Mouse (Mus musculus): ENCODE measurements around the gene Hs2st1. TPM values are rescaled to one million over a fixed set of nuclear protein-coding genes. Genes with fewer than 3 reads are reported as not detected.

The Hs2st1 gene
- polyA plus RNA-seq, 2 experiments = 1.7 to 2.5 TPM

GRCm38 (mm10) chr3:144581842-144582241 is 11.9 kb upstream of the Hs2st1 start:
- Histone ChIP-seq H3K4me3 (ENCODE audit: insufficient read depth in 1 of 2, low read depth in 2 of 2, low read length in 2 of 2) (no peak overlapping the region), H3K27ac (no peak overlapping the region), H3K36me3 (replicated peaks; ENCODE audit: control insufficient read depth, insufficient read depth, low read depth) (peaks cover 16% of the 10 kb centered on the region), H3K4me1 (replicated peaks; ENCODE audit: control insufficient read depth in 2 of 2, insufficient read depth in 2 of 2, low read length in 1 of 2) (peaks cover 8 to 26% of the 10 kb centered on the region in 2 experiments; a peak in 3 of 4 replicates), H3K9ac (replicated peaks) (no peak overlapping the region), H3K27me3 (ENCODE audit: control insufficient read depth, insufficient read depth, low read length) (no peaks in the 10 kb centered on the region), H3K4me2 (ENCODE audit: low read depth) (no peak overlapping the region), H3K9me3 (ENCODE audit: control insufficient read depth, low read length) (no peaks in the 10 kb centered on the region)
- DNase-seq (ENCODE audit: low read depth in 3 of 3, low spot score in 3 of 3) (no peak), ATAC-seq (ENCODE audit: insufficient read depth) (no peak)
- 32% methylated on average over 3 of the region's 3 CpGs for WGBS (ENCODE audit: insufficient replicate concordance)
- TF ChIP-seq EP300 (IDR thresholded peaks at IDR 0.05; ENCODE audit: low read depth) (no peak), CTCF (IDR thresholded peaks at IDR 0.05; ENCODE audit: low read depth) (no peak)

- no peak for TF ChIP-seq EP300 (IDR thresholded peaks at IDR 0.05; ENCODE audit: low read depth)
- no peak for TF ChIP-seq CTCF (IDR thresholded peaks at IDR 0.05; ENCODE audit: low read depth)
- peaks cover 8 to 22% of the 10 kb centered on the region in 2 experiments; a peak in 3 of 4 replicates for H3K4me1 ChIP-seq (replicated peaks; ENCODE audit: control insufficient read depth in 2 of 2, insufficient read depth in 2 of 2, low read length in 1 of 2)
- no peak overlapping the region for H3K4me3 ChIP-seq (ENCODE audit: insufficient read depth in 1 of 2, low read depth in 2 of 2, low read length in 2 of 2)
- DNase-seq (ENCODE audit: low read depth in 3 of 3, low spot score in 3 of 3) = no peak
- H3K9me3 ChIP-seq (ENCODE audit: control insufficient read depth, low read length) = no peaks in the 10 kb centered on the region
- 69% methylated on average over 7 of the region's 7 CpGs for WGBS (ENCODE audit: insufficient replicate concordance)
- no peak overlapping the region for H3K27ac ChIP-seq
- H3K36me3 ChIP-seq (replicated peaks; ENCODE audit: control insufficient read depth, insufficient read depth, low read depth) = peaks cover 16% of the 10 kb centered on the region
- H3K4me2 ChIP-seq (ENCODE audit: low read depth) = no peak overlapping the region
- H3K27me3 ChIP-seq (ENCODE audit: control insufficient read depth, insufficient read depth, low read length) = no peaks in the 10 kb centered on the region
- H3K9ac ChIP-seq (replicated peaks) = no peak overlapping the region
- ATAC-seq (ENCODE audit: insufficient read depth) = no peak
Observed at GRCm38 (mm10) chr3:144580281-144580680, 10.3 kb upstream of the Hs2st1 start.

GRCm38 (mm10) chr3:144579796-144580195 is 9.8 kb upstream of the Hs2st1 start:
- WGBS (ENCODE audit: insufficient replicate concordance) = 67% methylated on average over 5 of the region's 5 CpGs
- Histone ChIP-seq H3K9me3 (ENCODE audit: control insufficient read depth, low read length) (no peaks in the 10 kb centered on the region), H3K4me1 (replicated peaks; ENCODE audit: control insufficient read depth in 2 of 2, insufficient read depth in 2 of 2, low read length in 1 of 2) (peaks cover 8 to 22% of the 10 kb centered on the region in 2 experiments; a peak in 3 of 4 replicates), H3K27ac (no peak overlapping the region), H3K9ac (replicated peaks) (no peak overlapping the region), H3K27me3 (ENCODE audit: control insufficient read depth, insufficient read depth, low read length) (no peaks in the 10 kb centered on the region), H3K36me3 (replicated peaks; ENCODE audit: control insufficient read depth, insufficient read depth, low read depth) (peaks cover 16% of the 10 kb centered on the region), H3K4me2 (ENCODE audit: low read depth) (no peak overlapping the region), H3K4me3 (ENCODE audit: insufficient read depth in 1 of 2, low read depth in 2 of 2, low read length in 2 of 2) (no peak overlapping the region)
- TF ChIP-seq EP300 (IDR thresholded peaks at IDR 0.05; ENCODE audit: low read depth) (no peak), CTCF (IDR thresholded peaks at IDR 0.05; ENCODE audit: low read depth) (no peak)
- peak; percentile 34 for ATAC-seq (ENCODE audit: insufficient read depth)
- no peak for DNase-seq (ENCODE audit: low read depth in 3 of 3, low spot score in 3 of 3)

GRCm38 (mm10) chr3:144578921-144579320 is 8.9 kb upstream of the Hs2st1 start:
- Histone ChIP-seq H3K27me3 (ENCODE audit: control insufficient read depth, insufficient read depth, low read length) (no peaks in the 10 kb centered on the region), H3K4me1 (replicated peaks; ENCODE audit: control insufficient read depth in 2 of 2, insufficient read depth in 2 of 2, low read length in 1 of 2) (peaks cover 8 to 18% of the 10 kb centered on the region in 2 experiments), H3K9ac (replicated peaks) (no peak overlapping the region), H3K4me2 (ENCODE audit: low read depth) (no peak overlapping the region), H3K27ac (no peak overlapping the region), H3K36me3 (replicated peaks; ENCODE audit: control insufficient read depth, insufficient read depth, low read depth) (peaks cover 16% of the 10 kb centered on the region), H3K4me3 (ENCODE audit: insufficient read depth in 1 of 2, low read depth in 2 of 2, low read length in 2 of 2) (no peak overlapping the region), H3K9me3 (ENCODE audit: control insufficient read depth, low read length) (no peaks in the 10 kb centered on the region)
- TF ChIP-seq EP300 (IDR thresholded peaks at IDR 0.05; ENCODE audit: low read depth) = no peak
- TF ChIP-seq CTCF (IDR thresholded peaks at IDR 0.05; ENCODE audit: low read depth) = no peak
- DNase-seq (ENCODE audit: low read depth in 3 of 3, low spot score in 3 of 3) = no peak
- no peak for ATAC-seq (ENCODE audit: insufficient read depth)
- 85% methylated on average over 4 of the region's 4 CpGs for WGBS (ENCODE audit: insufficient replicate concordance)

GRCm38 (mm10) chr3:144577366-144578340 is 7.7 kb upstream of the Hs2st1 start:
- H3K4me3 ChIP-seq (ENCODE audit: insufficient read depth in 1 of 2, low read depth in 2 of 2, low read length in 2 of 2) = no peak overlapping the region
- H3K27ac ChIP-seq = no peak overlapping the region
- ATAC-seq (ENCODE audit: insufficient read depth) = no peak
- H3K4me1 ChIP-seq (replicated peaks; ENCODE audit: control insufficient read depth in 2 of 2, insufficient read depth in 2 of 2, low read length in 1 of 2) = peaks cover 8 to 14% of the 10 kb centered on the region in 2 experiments
- TF ChIP-seq CTCF (IDR thresholded peaks at IDR 0.05; ENCODE audit: low read depth) (no peak), EP300 (IDR thresholded peaks at IDR 0.05; ENCODE audit: low read depth) (no peak)
- no peaks in the 10 kb centered on the region for H3K27me3 ChIP-seq (ENCODE audit: control insufficient read depth, insufficient read depth, low read length)
- H3K4me2 ChIP-seq (ENCODE audit: low read depth) = no peak overlapping the region
- H3K9ac ChIP-seq (replicated peaks) = no peak overlapping the region
- 70% methylated on average over 10 of the region's 10 CpGs for WGBS (ENCODE audit: insufficient replicate concordance)
- H3K36me3 ChIP-seq (replicated peaks; ENCODE audit: control insufficient read depth, insufficient read depth, low read depth) = peaks cover 16% of the 10 kb centered on the region
- no peak for DNase-seq (ENCODE audit: low read depth in 3 of 3, low spot score in 3 of 3)
- no peaks in the 10 kb centered on the region for H3K9me3 ChIP-seq (ENCODE audit: control insufficient read depth, low read length)
